Mouse (Mus musculus) liver, embryonic 14.5 days (tissue): ENCODE measurements around the gene Pus7. TPM values are rescaled to one million over a fixed set of nuclear protein-coding genes. Genes with fewer than 3 reads are reported as not detected.

ENCODE experiments used
- ATAC-seq: fragments of 200-750 bp; cut with Nextera tagmentation; 2 replicates; pipeline ENCODE4 v1.8.0; 2017; ENCODE audit warnings: moderate number of reproducible peaks, mild to moderate bottlenecking, moderate library complexity; ENCODE audit not compliant: insufficient read depth
- DNase-seq, 3 experiments: peaks; one replicate each; pipeline ENCODE4 v3.0.0-alpha.2; 2012 to 2013; ENCODE audit warnings: low read depth in 3 of 3, low spot score in 3 of 3
- H3K27ac ChIP-seq: fragments of 300-500 bp; sonication (generic); 2 replicates; pipeline ENCODE4 v1.5.1; 2014; ENCODE audit warnings: moderate library complexity, mild to moderate bottlenecking, control low read depth, inconsistent platforms
- H3K27me3 ChIP-seq: fragments of 300-500 bp; sonication (generic); 2 replicates; pipeline ENCODE4 v1.6.1; 2014; ENCODE audit warnings: mild to moderate bottlenecking, low read length, moderate library complexity; ENCODE audit not compliant: control insufficient read depth, insufficient read depth
- H3K36me3 ChIP-seq: fragments of 300-500 bp; sonication (generic); replicated peaks from 2 replicates; pipeline ENCODE4 v1.6.1; 2014; ENCODE audit warnings: low read depth; ENCODE audit not compliant: control insufficient read depth, insufficient read depth
- H3K4me1 ChIP-seq, 2 experiments: fragments of 200-500 bp in 1 of 2; fragments of 300-500 bp in 1 of 2; sonication (generic) in 1 of 2; replicated peaks; 2 replicates each; pipeline ENCODE4 v1.6.1; 2012 to 2014; ENCODE audit warnings: antibody characterized with exemption in 1 of 2, inconsistent platforms in 1 of 2, low read length in 1 of 2; ENCODE audit not compliant: control insufficient read depth in 2 of 2, insufficient read depth in 2 of 2
- H3K4me2 ChIP-seq: fragments of 300-500 bp; sonication (generic); 2 replicates; pipeline ENCODE4 v1.6.1; 2014; ENCODE audit warnings: low read depth, mild to moderate bottlenecking, control low read depth, moderate library complexity
- H3K4me3 ChIP-seq, 2 experiments: fragments of 200-500 bp in 1 of 2; fragments of 300-500 bp in 1 of 2; sonication (generic) in 1 of 2; 2 replicates each; pipeline ENCODE4 v1.5.1; 2012 to 2014; ENCODE audit warnings: low read depth in 2 of 2, low read length in 2 of 2, mild to moderate bottlenecking in 2 of 2, control low read depth in 1 of 2, inconsistent platforms in 1 of 2, moderate library complexity in 1 of 2; ENCODE audit not compliant: insufficient read depth in 1 of 2
- H3K9ac ChIP-seq: fragments of 300-500 bp; sonication (generic); replicated peaks from 2 replicates; pipeline ENCODE4 v1.6.1; 2014; ENCODE audit warnings: mild to moderate bottlenecking, control low read depth, moderate library complexity
- H3K9me3 ChIP-seq: fragments of 300-500 bp; sonication (generic); 2 replicates; pipeline ENCODE4 v1.6.1; 2016; ENCODE audit warnings: low read length, mixed read lengths; ENCODE audit not compliant: control insufficient read depth
- CTCF ChIP-seq: IDR thresholded peaks from 2 replicates; pipeline ENCODE4 v1.5.1; 2016; ENCODE audit warnings: antibody characterized with exemption, low read depth, control low read depth
- EP300 ChIP-seq: IDR thresholded peaks from 2 replicates; pipeline ENCODE4 v1.6.1; 2016; ENCODE audit warnings: antibody characterized with exemption, low read depth
- WGBS: fragments of 180-500 bp; shearing (Covaris S2); extraction: QIAGEN DNeasy Blood & Tissue Kit; methylation state at CpG from one replicate; pipeline ENCODE4 v1.1.7; 2014; ENCODE audit not compliant: insufficient replicate concordance; 5-methylcytosine and 5-hydroxymethylcytosine counted together
- polyA plus RNA-seq, 2 experiments: library from polyadenylated mRNA; depleted of rRNA in 1 of 2; stranded (reverse) in 1 of 2; unstranded in 1 of 2; fragments of >200 nt; fragmentation: Nextera tagmentation in 1 of 2; extraction: Ambion mirVana in 1 of 2; gene quantifications; 2 replicates each; pipeline versions ENCODE4 v1.2.1 to v1.2.3; 2012 to 2014

Gene Pus7
- polyA plus RNA-seq, 2 experiments: 10.8 TPM

- TF ChIP-seq CTCF: peak; percentile 28; the same call in 1 of the 2 replicates
- no peak for TF ChIP-seq EP300
- Histone ChIP-seq H3K4me2 (no peak overlapping the region), H3K9ac (no peak overlapping the region), H3K4me1 (no peaks in the 10 kb centered on the region), H3K27me3 (no peaks in the 10 kb centered on the region), H3K36me3 (peaks cover 15% of the 10 kb centered on the region), H3K27ac (no peak overlapping the region), H3K9me3 (no peaks in the 10 kb centered on the region), H3K4me3 (no peak overlapping the region)
- ATAC-seq (no peak), DNase-seq (no peak)
- 87% methylated on average over 4 of the region's 4 CpGs for WGBS
These were observed 27.1 kb downstream of the Pus7 start for GRCm38 (mm10) chr5:23756368-23756767.

- Histone ChIP-seq H3K4me3 (no peak overlapping the region), H3K36me3 (peaks cover 12% of the 10 kb centered on the region), H3K4me1 (no peaks in the 10 kb centered on the region), H3K4me2 (no peak overlapping the region), H3K27me3 (no peaks in the 10 kb centered on the region), H3K9me3 (no peaks in the 10 kb centered on the region), H3K27ac (no peak overlapping the region), H3K9ac (no peak overlapping the region)
- TF ChIP-seq CTCF (no peak), EP300 (no peak)
- ATAC-seq (no peak), DNase-seq (no peak)
- WGBS: 87% methylated on average over 9 of the region's 9 CpGs
These were observed 27.9 kb downstream of the Pus7 start for GRCm38 (mm10) chr5:23755591-23755990.

GRCm38 (mm10) chr5:23749882-23750281 lies 33.6 kb downstream of the Pus7 start:
- DNase-seq (no peak), ATAC-seq (no peak)
- Histone ChIP-seq H3K27me3 (no peaks in the 10 kb centered on the region), H3K4me2 (no peak overlapping the region), H3K9ac (no peak overlapping the region), H3K4me3 (no peak overlapping the region), H3K4me1 (no peaks in the 10 kb centered on the region), H3K36me3 (peaks cover 12% of the 10 kb centered on the region), H3K9me3 (no peaks in the 10 kb centered on the region), H3K27ac (no peak overlapping the region)
- TF ChIP-seq EP300 (no peak), CTCF (no peak)
- 77% methylated on average over 2 of the region's 2 CpGs for WGBS

GRCm38 (mm10) chr5:23743261-23743660 lies 40.2 kb downstream of the Pus7 start:
- no peaks in the 10 kb centered on the region for H3K9me3 ChIP-seq
- H3K27me3 ChIP-seq: no peaks in the 10 kb centered on the region
- TF ChIP-seq CTCF (no peak), EP300 (no peak)
- H3K9ac ChIP-seq: no peak overlapping the region
- 85% methylated on average over 12 of the region's 12 CpGs for WGBS
- H3K27ac ChIP-seq: no peak overlapping the region
- H3K4me1 ChIP-seq: no peaks in the 10 kb centered on the region
- peaks cover 12% of the 10 kb centered on the region; the same call in 1 of the 2 replicates for H3K36me3 ChIP-seq
- H3K4me3 ChIP-seq: no peak overlapping the region
- ATAC-seq (no peak), DNase-seq (peak in 2 of 3 experiments; percentile 17 to 22)
- no peak overlapping the region for H3K4me2 ChIP-seq

GRCm38 (mm10) chr5:23737111-23737510 lies 46.4 kb downstream of the Pus7 start:
- DNase-seq (no peak), ATAC-seq (no peak)
- Histone ChIP-seq H3K4me1 (no peaks in the 10 kb centered on the region), H3K9ac (no peak overlapping the region), H3K27me3 (no peaks in the 10 kb centered on the region), H3K36me3 (no peaks in the 10 kb centered on the region), H3K4me2 (no peak overlapping the region), H3K4me3 (no peak overlapping the region), H3K27ac (no peak overlapping the region), H3K9me3 (no peaks in the 10 kb centered on the region)
- 77% methylated on average over 4 of the region's 4 CpGs for WGBS
- TF ChIP-seq EP300 (no peak), CTCF (no peak)
